Mouse (Mus musculus) spleen, adult 2 months (tissue): ENCODE measurements around the gene Gm11060.

Experiments
- CTCF ChIP-seq: fragments of 200-500 bp; IDR thresholded peaks from 2 replicates; pipeline ENCODE4 v1.5.1; 2011; ENCODE audit warnings: mild to moderate bottlenecking, inconsistent platforms; ENCODE audit not compliant: insufficient read depth, insufficient read length, insufficient replicate concordance; ENCODE audit errors: extremely low read depth
- POLR2A ChIP-seq: fragments of 200-500 bp; IDR thresholded peaks from 2 replicates; pipeline ENCODE4 v1.6.1; 2011; ENCODE audit warnings: low read depth, low read length, inconsistent platforms

GRCm38 (mm10) chr2:105072496-105072895, 19.3 kb upstream of the Gm11060 start:
- TF ChIP-seq CTCF, result no peak
- no peak for TF ChIP-seq POLR2A
